Mouse (Mus musculus): ENCODE data around the gene Cd3g. TPM values are rescaled to one million over a fixed set of nuclear protein-coding genes. Genes with fewer than 3 reads are reported as not detected.
"Not testable (repeated sequence)": the region's sequence is repeated elsewhere in the genome, so short reads cannot be mapped to it uniquely, and the experiment has no call there.

The Cd3g gene
- total RNA-seq, 2 experiments from 2014 or later, result 0.54 TPM; not detected in 1

DNA sequence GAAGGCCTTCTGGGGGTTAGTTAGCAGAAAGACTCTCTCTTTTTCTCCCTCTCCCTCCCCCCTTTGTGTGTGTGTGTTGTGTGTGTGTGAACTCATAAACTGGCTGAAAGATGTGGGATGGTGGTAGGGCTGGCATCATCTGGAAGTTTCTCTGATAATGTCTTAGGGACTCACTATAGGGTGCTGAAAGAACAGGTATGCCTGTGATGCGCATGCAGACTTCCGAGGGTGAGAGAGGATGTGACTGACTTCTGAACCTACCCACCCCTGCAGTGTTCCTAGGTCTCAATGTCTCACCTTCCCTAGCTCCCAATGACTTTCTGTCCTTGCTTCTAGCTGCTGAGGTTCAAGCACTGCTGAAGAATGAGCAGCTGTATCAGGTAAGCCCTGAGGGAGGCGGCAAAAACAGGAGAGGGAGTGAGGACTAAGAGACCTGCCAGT is 5.5 kb upstream of the Cd3g start:
- no peak for DNase-seq

DNA sequence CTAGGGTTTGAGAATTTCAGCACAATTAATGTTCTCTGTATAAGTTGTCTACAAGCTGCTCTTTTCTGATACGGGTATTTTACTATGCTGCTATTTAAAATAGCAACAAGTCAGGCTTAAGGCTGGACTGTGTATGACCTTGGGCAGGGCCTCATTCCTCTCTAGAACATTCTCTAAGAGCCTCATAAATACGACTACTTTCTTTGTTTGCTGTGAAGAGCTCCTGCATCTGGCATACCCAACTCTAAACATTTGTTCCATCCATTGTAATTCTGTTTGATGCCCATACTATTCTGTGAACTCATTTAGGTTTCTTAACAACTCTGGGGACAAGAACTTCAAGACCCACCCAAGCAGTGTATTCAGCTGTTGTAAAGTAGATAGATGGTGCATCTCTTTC is 2.8 kb upstream of the Cd3g start:
- DNase-seq, result no peak

DNA sequence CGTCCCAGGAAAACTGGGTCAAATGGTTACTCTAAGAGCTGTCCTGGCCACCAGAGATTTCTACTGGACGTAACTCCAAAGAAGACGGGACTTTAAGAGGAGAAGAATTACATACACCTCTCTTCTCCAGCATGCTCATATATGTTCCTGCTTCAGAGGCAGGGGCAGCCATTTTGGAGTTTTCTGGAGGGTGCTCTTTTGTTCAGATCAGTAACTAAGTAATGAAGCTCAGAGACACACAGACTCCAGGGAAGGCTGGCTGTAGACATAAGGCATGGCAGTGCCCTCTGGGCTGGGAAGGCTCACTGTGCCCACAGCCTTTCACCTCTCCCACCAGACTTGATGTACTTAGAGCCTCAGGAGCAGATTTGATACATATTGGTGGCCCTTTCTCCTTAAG is 2.3 kb upstream of the Cd3g start:
- DNase-seq, result no peak

DNA sequence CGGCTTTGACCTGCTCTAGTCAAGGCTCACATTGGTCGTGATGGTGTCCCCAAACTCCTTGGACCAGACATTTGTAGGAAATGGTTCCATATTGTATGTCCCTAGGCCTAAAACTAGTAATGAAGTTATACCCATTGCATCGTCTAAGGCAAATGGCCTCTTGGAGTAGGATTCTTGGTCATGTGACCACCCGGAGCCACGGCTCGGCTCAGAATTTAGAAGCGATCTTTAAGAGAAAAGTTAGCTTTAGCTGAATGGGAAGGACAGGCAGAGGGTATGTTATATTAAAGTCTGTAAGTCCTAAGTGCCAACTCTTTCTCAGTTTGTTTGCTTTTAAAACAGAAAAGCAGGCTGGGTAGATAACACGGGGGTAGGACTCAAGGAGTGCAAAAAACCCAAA is 1.9 kb upstream of the Cd3g start:
- DNase-seq, result no peak

GRCm38 (mm10) chr9:44981676-44982075 is 1.4 kb upstream of the Cd3g start, which contains the start of gene Cd3d:
Gene Cd3d (plus strand): TSS chr9:44981786.
- DNase-seq, result no peak

DNA sequence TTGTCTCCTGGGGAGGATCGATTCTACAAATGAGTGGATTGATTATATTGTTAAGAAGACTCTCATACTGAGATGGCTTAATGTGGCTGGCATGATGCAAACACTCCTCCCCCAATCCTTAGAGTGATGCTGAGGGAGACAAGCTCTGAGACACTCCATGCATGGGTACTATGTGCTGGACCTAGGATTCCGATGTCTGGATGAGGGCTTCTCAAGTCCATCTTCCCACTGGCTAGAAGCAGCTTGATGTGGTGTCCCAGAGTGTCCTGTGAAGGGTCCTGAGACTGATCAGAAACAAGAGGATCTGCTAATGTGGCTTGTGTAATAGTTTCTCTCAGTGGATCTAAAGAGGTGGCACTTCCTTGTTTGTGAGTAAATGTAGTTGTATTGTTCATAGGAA is 873 bp upstream of the Cd3g start:
- no peak for DNase-seq

- no peak for DNase-seq
These were observed 425 bp downstream of the Cd3g start for GRCm38 (mm10) chr9:44979806-44980205.

GRCm38 (mm10) chr9:44977813-44978212 is 2.4 kb downstream of the Cd3g start:
- no peak for DNase-seq

DNA sequence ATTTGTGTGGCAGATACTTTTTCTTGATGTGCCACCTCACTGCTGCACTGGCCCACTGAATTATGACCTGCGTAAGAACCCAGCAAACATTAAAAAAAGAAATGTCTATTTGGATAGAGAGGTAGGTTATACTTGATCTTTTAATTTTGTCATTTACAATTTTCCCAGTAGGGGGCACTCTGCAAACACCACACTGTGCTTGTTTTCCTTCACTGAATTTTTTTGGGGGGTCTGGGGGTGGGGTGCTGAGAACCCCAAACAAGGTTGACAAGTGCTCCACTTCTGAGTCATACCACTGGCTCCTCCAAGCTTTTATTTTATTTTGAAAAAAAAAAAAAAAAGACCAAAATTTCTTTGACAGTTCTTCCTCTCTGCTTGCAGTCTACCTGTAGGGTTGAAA is 10.8 kb downstream of the Cd3g start:
- DNase-seq, result no peak

- DNase-seq, result not testable (repeated sequence)
These were observed 12.5 kb downstream of the Cd3g start for GRCm38 (mm10) chr9:44967763-44968162.

DNA sequence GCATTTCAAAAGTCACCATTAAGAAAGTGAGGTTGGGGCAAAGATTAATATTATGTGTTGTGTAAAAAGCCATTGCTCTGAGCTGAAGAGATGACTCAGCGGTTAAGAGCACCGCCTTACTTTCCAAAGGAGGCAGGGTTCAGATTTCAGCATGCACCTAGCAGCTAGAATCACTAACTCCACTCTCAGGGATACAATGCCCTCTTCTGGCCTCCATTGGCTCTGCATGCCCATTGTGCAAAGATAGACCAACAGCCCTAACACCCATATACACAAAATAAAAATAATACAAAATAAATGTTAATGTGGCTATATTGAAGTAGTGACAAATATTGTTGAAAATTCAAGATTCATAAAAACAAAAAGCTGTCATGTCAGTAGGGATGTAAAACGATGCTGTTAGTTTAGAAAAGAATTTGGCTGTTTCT is 13.4 kb downstream of the Cd3g start:
- peak; percentile 67 for DNase-seq

DNA sequence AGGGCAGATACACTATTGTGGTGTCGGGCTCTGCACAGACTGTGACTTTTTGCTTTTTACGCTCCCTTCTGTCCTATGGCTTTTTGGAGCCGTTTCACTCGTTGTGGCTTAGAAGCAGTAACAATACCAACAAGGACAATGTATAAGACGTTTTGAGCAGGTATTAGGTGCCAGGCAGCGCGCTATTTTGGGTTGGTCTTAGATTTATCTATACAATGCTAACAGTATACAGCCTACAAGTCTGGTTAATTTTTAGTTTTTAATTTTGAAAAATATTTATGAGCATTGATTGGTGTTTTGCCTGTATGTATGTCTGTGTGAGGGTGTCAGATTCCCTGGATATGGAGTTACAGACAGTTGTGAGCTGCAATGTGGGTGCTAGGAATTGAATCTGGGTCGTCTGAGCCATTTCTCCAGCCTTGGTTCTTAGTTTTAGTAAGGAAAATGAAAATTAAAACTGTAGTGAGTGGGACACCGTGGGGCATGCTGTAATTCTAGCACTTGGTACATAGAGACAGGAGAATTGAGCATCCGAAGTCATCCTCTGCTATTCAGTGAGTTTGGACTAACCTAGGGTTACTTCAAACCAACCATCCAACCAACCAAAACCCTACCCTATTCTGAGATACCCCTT is 14.3 kb downstream of the Cd3g start:
- no peak for DNase-seq

GRCm38 (mm10) chr9:44965126-44965832 is 15.0 kb downstream of the Cd3g start, which contains the start of gene Ube4a:
Gene Ube4a (minus strand): TSS chr9:44965600.
- peak; percentile 97 for DNase-seq

DNA sequence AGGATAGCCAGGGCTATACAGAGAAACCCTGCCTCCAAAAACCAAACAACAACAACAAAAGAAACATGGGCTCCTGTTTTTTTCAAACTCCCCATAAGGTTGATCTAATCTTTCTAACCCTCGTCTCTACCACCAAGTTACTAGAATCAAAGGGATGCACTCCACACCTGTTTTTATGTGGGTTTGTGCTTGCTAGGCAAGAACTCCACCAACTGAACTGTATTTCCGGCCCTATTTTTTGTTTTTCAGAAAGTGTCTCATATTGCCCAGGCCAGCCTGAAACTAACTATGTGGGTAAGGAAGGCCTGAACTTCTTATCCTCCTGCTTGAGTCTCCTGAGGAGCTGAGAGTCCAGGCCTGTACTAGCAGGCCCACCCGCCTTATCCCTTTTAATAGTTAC is 25.8 kb downstream of the Cd3g start:
- no peak for DNase-seq

DNA sequence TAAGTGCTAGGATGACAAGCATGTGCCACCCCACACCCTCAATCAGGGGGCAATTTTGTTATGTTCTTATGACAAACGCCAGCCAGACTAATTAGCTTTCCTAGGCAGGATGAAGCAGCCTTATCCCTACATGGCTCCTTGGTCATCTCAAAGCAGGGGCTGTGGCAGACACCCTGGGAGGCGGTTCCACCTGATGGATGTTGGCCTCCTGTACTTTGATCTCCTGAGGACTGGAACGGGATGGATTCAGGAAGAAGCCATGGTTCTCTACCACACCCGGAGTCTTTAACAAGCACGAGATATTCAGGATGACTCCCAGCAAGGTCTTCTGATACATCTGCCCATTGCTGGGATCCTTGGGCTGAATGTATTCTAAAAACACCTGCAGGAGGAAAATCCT is 32.4 kb downstream of the Cd3g start:
- DNase-seq, result no peak

- DNase-seq, result no peak
These were observed 34.0 kb downstream of the Cd3g start for GRCm38 (mm10) chr9:44946185-44946695.

DNA sequence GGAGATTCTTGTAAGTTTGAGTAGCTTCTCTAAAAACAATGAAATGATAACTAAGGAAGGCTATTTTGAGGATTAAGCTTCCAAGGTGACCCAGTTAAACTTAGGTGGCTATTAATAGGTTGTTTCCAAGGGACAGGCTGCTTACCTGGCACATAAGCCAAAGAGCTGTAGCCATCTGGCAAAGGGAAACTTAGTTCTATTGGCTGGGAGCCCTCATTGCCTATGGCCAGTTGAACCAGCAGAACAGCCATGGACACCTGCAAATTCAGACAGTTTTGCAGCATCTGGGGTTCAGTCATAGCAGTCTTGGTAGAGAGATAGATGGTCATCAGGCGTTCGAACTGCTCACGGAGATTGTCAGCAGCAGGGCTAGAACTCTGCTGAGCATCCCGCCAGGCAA is 37.8 kb downstream of the Cd3g start:
- peak; percentile 58 for DNase-seq

GRCm38 (mm10) chr9:44941756-44942155 is 38.5 kb downstream of the Cd3g start:
- peak; percentile 72 for DNase-seq

DNA sequence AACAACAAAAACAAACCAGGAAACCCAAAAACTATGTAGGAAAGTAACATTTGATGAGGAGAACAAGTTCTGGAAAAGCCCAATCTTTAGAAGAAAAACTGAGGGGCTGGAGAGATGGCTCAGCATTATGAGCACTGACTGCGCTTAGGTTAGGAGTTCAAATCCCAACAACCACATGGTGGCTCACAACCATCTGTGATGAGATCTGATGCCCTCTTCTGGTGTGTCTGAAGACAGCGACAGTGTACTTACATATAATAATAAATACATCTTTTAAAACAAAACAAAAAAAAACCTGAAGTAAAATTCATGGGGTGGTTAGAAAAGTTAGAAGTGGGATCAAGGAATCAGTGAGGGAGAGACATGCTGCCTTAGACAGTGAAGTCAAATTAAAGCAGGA is 58.7 kb downstream of the Cd3g start:
- DNase-seq, result no peak

DNA sequence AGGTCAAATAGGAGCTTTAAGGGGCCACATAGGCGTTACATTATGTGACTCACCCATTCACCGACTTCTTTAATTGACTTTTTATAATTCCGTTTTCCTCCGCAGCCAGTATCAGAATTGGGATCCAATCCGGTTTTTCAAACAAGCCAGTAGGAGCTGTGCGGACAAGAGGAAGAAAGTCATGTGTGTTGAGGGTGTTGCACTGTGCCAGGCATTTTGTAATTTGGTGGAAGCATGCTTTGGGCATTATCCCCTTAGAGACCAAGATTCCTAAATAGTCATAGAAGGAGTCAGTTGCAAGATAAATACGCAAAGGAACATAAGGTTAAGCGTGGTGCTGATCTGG is 59.1 kb downstream of the Cd3g start:
- DNase-seq, result no peak

- DNase-seq, result peak; percentile 78
These were observed 59.7 kb downstream of the Cd3g start, which contains the start of gene Atp5l for GRCm38 (mm10) chr9:44920374-44921122. Gene Atp5l (minus strand): TSS chr9:44920742.

- no peak for DNase-seq
These were observed 60.6 kb downstream of the Cd3g start for GRCm38 (mm10) chr9:44919606-44920005.
